Mouse (Mus musculus) brain, embryonic 18.5 days (tissue): Measurements from ENCODE around the gene Cmah.
"Not testable (repeated sequence)": the region's sequence is repeated elsewhere in the genome, so short reads cannot be mapped to it uniquely, and the experiment has no call there.

ENCODE experiments used
- DNase-seq: peaks from one replicate; pipeline ENCODE4 v3.0.0-alpha.2; 2012; ENCODE audit warnings: low read depth, low spot score

Gene Cmah

DNA sequence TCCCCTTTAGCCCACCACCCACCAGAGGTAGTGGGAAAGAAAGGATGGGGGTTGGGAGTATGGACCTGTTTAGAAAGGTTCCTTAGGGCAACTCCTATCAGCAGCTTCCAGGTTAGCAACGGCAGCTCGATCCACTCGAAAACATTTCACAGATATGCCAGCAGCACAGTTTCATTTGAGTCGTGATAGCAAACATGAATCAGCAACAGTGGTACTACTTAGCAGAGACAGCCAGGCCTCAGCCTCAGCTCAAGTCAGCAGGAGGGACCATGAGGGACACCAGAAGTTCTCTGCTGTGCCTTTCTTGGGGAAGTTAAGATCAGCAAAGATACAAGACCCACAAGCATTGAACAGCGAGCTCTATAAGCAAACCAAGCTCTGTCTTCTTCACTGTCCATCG is 13.3 kb downstream of the Cmah start:
- no peak for DNase-seq

DNA sequence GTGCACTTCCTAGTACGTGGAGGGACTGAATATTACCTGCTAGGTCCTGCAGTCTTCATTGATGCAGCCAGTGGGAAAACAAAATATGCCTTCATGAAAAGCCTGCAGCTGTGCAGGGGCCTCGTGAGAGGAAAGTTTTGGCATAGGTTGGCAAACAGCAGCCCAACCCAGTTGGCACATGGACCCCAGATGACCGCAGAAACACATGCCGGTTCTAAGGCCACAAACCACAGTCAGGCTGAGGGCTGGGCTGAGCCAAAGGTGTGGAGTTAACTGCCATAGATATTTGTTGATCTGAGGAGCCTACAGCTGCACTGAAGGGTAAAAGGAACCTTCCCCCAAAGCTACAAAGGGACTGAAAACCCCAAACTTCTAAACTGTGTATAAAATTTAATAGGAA is 14.9 kb downstream of the Cmah start:
- no peak for DNase-seq

DNA sequence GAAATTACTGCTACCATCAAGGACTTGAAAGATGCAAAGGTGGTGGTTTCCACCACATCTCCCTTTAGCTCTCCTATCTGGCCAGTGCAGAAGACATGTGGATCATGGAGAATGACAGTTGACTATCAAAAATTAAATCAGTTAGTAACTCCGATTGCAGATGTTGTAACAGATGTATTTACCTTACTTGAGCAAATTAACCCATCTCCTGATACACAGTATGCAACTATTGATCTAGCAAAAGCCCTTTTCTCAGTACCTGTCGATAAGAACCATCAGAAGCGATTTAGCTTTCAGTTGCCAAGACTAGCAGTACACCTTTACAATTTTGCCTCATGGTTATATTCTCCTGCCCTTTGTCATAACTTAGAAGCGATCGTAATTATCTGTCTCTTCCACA is 25.8 kb downstream of the Cmah start:
- DNase-seq: no peak

DNA sequence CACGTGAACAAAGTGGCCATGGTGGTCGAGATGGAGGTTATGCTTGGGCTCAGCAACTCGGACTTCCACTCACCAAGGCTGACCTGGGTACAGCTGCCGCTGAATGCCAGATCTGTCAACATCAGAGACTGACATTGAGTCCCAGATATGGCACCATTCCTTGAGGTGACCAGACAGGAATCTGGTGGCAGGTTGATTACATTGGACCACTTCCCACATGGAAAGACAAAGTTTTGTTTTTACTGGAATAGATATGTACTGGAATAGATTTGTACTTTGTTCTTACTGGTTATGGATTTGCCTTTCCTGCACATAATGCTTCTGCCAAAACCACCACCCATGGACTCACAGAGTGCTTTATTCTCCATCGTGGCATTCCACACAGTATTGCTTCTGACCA is 27.5 kb downstream of the Cmah start:
- DNase-seq: no peak

DNA sequence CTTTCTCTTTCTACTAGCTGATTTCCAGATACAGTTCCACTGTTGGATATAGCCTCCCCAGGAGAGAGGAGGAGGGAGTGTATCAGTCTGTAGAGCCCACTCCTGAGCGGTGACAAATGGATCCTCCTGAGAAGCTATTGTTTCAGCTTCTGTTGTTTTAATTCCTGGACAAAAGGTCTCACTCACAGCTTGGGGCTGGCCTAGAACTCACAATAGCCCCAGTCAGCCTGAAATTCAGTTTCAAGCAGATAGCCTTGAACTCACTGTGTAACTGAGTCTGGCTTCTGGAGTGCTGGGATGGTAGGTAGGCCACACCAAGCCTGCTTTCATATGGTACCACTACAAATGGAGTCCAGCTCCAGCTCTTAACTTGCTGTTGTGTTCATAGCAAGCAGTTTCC is 32.0 kb downstream of the Cmah start:
- DNase-seq: no peak

DNA sequence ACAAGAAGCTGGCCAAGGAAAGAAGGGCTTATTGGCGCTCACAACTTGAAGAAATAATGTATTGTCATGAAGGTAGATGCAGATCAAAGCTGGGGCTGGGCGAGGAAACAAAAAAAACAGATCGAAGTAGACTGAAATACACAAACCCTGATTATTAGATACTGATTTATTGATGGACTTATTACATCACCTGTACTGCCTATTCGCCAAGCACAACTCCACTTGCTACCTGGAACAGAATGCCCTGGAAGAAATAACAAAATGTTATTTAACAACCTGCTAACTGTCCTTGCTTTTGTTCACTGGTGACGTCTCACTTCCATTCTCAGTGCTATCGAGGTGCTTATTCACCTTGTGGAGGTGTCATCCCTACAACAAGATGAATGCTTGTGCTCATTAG is 38.0 kb downstream of the Cmah start:
- no peak for DNase-seq

DNA sequence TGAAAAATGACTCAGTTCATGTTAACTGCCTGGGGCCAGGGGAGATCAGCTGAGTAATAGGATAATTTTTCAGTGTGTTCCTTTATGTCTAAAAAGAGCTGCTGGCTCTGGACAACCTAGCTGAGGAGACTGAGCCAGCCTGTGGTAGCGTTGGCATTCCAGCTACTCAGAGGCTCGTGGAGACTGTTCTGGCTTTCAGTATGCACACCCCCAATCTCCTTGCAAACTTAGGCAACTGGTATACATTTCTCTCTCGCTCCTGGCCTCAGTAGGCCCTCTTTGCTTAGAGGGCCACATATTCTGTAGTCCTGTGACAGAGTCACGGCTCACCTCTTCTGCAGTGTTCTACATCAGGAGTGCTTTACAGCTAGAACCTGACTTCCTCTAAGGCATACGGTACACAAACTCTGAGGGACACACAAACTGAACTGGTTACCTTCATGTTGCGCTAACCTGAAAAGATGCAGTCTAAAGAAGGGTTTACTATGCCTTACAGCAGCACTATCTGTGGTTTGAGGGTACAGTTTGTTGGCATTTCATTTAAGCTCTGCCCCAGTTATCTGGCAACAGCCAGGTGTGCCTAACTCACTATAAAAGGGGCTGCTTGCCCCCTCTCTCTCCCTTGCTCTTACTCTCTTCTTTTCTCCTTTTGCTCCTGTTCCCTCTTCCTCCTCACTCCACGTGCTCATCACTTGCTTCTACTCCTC is 45.8 kb downstream of the Cmah start:
- DNase-seq: no peak

DNA sequence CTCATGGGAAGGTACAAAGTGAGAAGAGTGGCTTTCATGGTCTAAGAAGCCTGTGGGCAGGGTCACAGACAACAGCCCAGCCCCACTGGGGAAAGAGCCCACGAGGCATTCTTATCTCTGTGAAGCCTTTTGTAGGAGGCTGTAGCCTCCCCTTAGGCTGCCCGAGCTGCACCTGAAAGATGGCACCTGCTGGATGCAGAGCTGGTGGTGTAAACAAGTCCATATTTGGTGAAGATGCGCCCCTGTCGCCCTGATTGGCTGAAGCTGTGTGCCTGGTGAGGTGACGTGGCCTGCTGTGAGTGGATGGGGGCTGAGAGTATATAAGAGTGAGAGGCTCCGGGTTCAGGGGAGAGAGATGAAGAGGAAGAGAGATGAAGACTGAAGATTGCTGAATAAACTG is 47.4 kb downstream of the Cmah start:
- DNase-seq: not testable (repeated sequence)

DNA sequence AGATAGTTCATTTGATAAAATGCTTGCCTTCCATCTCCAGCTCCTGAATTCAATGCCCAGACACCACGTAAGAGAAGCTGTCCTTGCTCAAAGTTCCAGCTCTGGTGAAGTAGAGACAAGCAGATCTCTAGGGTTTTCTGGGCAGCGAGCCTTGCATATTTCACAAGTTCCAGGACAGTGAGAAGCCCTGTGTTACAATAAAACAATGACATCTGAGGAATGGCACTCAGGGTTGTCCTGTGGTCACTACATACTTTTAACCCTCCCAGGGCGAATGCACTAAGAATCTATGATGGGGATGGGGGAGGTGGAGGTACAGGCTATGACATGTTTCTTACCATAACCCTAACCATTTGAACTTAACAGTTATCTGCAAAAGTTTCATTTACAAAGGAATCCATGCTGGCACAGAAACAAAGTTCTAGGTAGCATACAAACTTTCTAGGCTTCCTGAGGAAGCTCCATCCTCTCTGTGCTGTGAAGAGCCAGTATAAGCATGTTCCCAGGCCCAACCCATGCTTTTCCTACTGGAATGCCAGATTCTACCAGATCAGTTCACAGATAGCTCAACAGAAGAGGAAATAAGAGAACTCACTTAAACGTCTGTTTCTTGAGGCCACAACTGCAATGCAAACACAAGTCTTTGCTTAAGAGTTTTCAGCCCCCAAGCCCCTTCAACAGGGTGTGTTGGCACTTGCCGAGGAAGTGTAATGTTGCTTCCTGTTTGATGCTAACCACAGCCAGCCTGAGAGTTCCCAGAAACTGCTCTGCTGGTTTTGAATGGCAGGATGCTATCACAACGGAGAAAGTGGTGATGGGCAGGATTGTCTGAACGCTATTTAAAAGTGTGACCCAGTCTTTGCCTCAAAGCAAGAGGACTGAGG is 48.4 kb downstream of the Cmah start:
- no peak for DNase-seq

DNA sequence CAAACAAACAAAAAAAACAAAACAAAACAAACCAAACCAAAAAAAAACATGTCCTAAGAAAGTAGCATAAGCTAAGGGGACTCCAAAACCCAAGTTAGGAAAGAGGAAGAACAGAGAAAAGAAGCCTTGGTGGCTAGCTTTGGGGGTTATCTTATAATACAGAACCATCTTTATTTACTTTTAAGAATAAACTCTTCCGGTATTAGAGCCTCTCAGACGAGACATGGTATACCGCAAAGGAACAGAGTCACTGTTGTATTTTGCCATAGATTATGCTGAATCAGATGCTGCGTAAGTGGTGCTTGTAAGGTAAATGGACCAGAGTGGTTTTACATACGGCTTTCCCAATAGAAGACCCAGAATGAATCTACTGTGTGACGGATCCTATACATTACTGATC is 53.5 kb downstream of the Cmah start:
- no peak for DNase-seq

DNA sequence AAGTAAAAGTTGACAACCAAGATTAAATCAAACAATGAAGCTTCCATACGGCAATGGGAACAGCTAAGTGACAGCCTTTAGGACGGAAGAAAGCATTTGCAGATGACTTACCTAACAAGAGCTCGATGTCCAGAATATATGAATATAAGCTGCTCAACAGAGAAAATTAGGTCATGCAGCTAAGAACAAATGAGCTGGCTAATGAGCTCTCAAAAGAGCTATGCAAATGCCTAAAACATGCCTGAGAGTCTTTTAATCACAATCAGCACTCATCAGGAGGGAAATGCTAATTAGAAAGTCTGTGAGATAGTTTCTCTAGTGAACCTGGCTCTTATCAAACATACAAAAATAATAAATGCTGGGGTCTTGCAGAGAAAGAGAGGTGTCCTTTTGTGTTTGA is 56.7 kb downstream of the Cmah start:
- DNase-seq: no peak

DNA sequence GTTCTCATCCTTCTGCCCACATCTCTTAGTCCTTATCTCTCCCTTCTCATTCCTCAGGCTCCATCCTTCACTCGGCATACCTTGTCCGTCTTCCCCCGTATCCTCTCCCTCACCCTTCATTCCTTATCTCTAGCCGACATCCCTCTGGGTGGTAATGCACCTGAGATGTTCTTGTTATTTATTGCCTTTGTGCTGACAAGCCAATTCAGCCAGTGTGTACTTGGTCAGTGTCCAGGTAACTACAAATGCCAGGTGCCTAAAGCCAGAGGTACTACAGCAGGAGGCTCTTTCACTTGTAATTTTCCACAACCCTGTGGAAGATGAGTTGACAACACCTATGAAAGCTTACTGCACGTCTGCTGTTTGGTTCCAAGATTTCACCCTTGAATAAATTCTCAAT is 64.7 kb downstream of the Cmah start:
- DNase-seq: no peak

DNA sequence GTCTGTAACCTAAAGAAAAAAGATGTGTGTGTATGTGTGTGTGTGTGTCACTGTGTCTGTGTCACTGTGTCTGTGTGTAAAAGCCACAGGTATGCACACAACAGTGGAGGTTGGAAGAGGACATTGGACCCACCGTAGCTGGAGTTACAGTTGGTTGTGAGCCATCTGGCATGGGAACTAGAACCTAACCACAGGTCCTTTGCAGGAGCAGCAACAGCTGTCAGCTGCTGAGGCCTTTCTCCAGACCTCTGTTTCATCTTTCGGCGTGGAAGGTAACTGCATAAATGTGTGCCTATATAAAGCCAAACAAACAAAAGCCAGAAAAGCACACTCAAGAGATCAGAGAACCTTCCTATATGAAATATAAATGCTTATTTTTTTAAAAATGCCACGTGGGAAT is 65.5 kb downstream of the Cmah start:
- DNase-seq: no peak

DNA sequence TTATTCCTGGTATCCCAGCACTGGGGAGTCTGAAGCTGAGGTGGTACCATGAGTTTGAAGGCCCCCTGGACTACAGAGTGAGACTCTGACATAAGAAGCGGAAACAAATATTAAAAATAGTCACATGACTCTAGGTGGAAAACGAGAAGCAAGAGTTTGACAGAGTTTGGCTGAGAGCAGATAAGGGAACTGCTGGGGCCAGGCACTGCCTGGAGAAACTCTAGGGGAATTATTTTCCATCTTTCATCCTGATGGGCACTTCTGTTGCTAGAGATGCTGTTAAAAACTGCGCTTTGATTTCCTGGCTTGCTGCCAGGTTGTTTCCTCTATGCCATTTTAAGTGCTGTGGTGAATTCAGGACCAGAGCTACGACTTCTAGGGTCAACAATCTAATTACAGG is 65.9 kb downstream of the Cmah start:
- DNase-seq: no peak

DNA sequence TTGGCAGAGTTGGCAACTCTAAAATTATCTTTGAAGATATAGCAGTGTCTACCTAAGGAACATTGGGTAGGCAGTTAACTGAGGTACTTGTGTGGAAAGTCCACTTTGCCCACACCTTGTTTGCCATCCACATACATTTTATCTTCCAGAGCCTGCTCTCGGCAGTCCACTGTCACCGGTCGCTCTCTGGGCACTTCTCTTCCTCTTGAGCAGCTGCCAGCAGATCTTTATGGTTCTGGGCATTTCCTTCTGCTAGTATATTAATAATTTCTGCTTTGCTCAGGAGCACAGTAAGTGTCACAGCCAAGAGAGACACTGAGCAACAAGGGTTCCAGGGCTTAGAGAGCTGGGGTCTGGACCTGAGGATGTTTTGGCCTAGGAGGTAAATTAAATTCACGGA is 68.6 kb downstream of the Cmah start:
- DNase-seq: no peak

DNA sequence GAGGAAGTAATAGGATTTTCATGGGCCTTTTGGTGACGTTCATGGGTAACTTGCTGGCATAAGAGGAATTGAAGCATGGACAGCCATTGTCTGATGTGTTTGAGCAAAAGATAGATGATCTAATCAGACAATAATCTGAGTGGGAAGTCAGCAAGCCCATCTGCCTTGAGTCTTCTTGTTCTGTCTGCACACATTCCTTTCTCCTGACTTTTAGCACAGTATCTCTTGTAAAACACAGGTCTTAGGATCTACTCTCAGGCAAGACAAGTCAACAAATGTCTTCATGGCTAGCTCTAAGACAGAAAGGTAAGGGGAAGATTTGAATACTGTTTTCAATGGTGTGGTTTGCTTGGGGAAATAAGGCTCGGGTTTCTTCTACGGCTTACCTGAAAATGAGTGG is 70.0 kb downstream of the Cmah start:
- DNase-seq: no peak

DNA sequence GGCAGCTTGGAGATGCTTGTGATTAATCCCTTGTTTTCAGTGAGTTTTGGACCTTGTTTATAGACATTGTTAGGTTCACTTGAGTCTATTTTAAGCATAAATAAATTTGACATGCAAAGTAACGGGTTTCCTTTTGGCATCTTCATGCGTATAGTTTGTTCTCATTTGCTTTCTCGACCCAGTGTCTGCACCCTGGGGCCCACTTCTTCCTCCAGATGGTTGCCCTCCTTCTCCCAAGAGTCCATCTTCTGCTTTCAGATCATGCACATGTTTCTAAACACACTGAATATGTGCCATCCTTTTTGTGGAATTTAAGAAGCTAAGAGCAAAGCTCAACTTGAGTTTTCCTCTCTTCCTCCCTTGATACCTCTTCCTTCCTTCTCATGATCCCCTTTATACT is 71.3 kb downstream of the Cmah start:
- no peak for DNase-seq

DNA sequence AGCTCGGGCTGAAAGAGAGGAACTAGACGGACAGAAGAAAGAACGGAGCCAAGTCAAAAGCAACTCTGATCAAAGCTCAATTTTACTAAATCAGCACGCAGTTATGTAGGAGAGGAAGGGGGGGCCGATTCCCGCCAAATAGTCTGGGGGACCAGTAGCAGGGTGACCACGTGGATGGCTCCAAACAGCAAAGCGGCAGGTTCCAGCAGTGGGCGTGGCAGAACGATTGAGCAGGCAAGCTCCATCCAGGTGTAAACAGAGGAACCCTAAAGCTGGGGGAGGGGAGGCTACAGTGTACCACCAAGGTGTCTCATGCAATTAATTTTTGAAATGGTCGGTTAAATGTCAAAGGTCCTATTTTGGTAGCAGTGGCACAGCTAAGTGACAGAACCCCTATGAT is 74.6 kb downstream of the Cmah start:
- DNase-seq: not testable (repeated sequence)

DNA sequence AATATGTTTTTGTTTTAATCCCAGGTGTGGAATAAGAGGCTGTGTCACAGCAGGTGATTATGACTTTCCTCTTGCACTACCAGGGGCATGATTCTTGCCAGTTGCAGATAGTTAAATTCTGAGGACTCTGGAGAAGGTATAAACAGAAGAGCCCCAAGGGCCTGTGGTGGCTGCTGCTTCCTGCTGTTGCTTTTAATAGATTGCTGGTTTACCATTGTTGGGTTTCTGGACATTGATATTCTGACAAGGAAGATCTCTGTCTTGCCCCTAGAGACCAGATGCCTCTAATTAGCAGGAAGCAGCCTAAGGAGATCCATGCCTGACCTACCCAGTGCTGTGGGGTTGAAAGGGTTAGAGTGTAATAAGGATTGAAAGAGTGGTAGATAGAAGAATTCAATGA is 75.8 kb downstream of the Cmah start:
- DNase-seq: no peak

DNA sequence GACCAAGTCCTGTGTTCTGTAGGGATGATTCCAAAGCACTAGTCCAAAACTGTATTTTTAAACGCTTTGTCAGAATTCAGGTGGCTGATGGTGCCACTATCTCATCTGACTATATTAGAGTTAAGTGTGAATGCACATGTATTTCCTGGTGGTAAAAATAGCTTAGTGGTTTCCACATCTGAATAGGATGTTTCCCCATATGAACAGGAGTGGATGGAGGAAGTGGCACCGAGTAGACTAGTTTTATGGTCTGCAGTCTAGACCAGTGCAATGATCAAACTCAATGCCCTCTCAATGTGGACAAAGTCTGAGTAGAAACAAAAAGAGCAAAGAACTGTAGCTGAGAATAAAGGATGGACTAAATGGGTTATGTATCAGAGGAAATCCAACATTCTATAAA is 79.6 kb downstream of the Cmah start:
- DNase-seq: no peak

DNA sequence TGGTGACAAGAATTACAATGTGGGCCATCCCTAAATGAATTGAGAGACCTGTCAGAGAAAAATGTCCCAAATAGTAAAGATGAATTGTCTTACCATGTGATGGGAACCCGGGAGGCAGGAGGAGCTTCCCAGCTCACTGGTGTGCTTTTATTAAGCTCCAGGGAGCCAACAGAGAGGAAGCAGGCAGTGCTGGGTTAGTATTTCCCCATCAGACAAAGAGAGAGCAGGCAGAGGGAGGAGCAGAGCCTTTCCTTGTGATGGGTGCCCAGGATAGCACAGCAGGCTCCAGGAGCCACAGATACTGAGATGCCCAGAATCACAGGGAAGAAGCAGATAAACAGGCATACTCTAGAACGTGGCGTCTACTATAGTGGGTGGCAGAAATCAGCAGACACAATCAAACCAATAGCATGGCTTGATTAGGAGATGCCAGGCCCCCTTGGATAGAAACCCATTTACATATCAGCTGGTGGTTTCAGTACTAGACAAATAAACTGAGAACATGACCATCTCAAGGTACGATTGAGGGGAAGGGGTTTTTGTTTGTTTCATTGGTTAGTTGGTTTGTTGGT is 87.5 kb downstream of the Cmah start:
- no peak for DNase-seq

DNA sequence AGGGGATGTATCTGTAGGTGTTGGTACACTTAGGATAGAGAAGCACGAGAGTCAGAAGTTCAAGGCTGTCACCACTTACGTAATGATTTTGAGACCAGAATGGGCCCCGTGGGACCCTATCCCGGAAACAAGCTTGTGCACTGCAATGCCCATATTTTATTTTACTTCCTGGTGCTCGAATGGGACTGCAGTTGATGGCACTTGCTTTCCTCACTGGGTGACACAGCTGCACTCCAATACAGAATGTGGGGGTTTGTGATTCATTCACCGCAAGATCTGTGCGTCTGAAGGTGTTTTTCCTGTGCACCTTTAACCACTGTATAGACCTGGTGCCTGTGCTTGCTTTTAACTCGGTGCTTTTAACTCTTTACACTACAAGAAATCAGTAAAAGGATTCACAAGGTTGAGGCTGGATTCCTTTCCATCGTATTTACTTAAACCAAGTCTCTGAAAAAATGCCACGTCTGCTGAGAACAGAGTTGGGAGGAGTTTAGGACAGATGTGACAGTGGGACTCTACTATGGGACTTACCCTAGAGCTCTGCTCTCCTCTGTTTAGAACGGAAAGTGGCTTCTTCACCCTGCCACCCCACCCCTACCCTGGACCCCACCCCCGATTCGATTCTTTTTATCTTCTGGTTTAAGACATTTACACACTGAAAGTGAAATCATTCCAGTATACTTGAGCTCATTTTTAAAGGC is 88.5 kb downstream of the Cmah start:
- no peak for DNase-seq
